Mouse (Mus musculus) embryonic facial prominence, embryonic 14.5 days (tissue): ENCODE data around the gene Arhgef17. TPM values are rescaled to one million over a fixed set of nuclear protein-coding genes. Genes with fewer than 3 reads are reported as not detected.

ENCODE experiments used
- ATAC-seq: fragments of 200-750 bp; cut with Nextera tagmentation; 2 replicates; pipeline ENCODE4 v1.8.0; 2017; ENCODE audit warnings: low read depth, moderate number of reproducible peaks, moderate TSS enrichment
- DNase-seq: peaks from one replicate; pipeline ENCODE4 v3.0.0-alpha.2; 2015; ENCODE audit warnings: low spot score
- H3K27ac ChIP-seq: fragments of 300-500 bp; sonication (generic); replicated peaks from 2 replicates; pipeline ENCODE4 v1.5.1; 2014; ENCODE audit warnings: low read depth, mild to moderate bottlenecking, low read length, moderate library complexity
- H3K27me3 ChIP-seq: fragments of 300-500 bp; sonication (generic); replicated peaks from 2 replicates; pipeline ENCODE4 v1.6.1; 2014; ENCODE audit warnings: low read length; ENCODE audit not compliant: control insufficient read depth, insufficient read depth
- H3K36me3 ChIP-seq: fragments of 300-500 bp; sonication (generic); 2 replicates; pipeline ENCODE4 v1.6.1; 2014; ENCODE audit warnings: low read length, mixed read lengths; ENCODE audit not compliant: control insufficient read depth, insufficient read depth
- H3K4me1 ChIP-seq: fragments of 300-500 bp; sonication (generic); 2 replicates; pipeline ENCODE4 v1.6.1; 2014; ENCODE audit warnings: antibody characterized with exemption, low read length; ENCODE audit not compliant: control insufficient read depth, insufficient read depth
- H3K4me2 ChIP-seq: fragments of 300-500 bp; sonication (generic); 2 replicates; pipeline ENCODE4 v1.6.1; 2014; ENCODE audit warnings: low read depth, mild to moderate bottlenecking, low read length, moderate library complexity, mixed read lengths
- H3K4me3 ChIP-seq: fragments of 300-500 bp; sonication (generic); 2 replicates; pipeline ENCODE4 v1.5.1; 2014; ENCODE audit warnings: low read depth, mild to moderate bottlenecking, low read length
- H3K9ac ChIP-seq: fragments of 300-500 bp; sonication (generic); 2 replicates; pipeline ENCODE4 v1.6.1; 2014; ENCODE audit warnings: low read depth, mild to moderate bottlenecking, low read length, moderate library complexity, mixed read lengths
- H3K9me3 ChIP-seq: fragments of 300-500 bp; sonication (generic); 2 replicates; pipeline ENCODE4 v1.6.1; 2016; ENCODE audit warnings: low read length; ENCODE audit not compliant: control insufficient read depth
- WGBS: fragments of 180-500 bp; shearing (Covaris S2); extraction: QIAGEN DNeasy Blood & Tissue Kit; methylation state at CpG from one replicate; pipeline ENCODE4 v1.1.7; 2014; 5-methylcytosine and 5-hydroxymethylcytosine counted together
- polyA plus RNA-seq: library from polyadenylated mRNA; unstranded; fragments of >200 nt; fragmentation: Nextera tagmentation; extraction: Ambion mirVana; gene quantifications from 2 replicates; pipeline ENCODE4 v1.2.1, GENCODE M21; 2014

The Arhgef17 gene
- polyA plus RNA-seq, 1 experiment from 2014 or later = 16.8 TPM

- H3K9me3 ChIP-seq = no peaks in the 10 kb centered on the region
- peak overlapping the region; percentile 92 for H3K4me2 ChIP-seq
- WGBS = 8% methylated on average over 10 of the region's 10 CpGs
- peak overlapping the region; percentile 50; the same call in 1 of the 2 replicates for H3K9ac ChIP-seq
- no peak overlapping the region for H3K27ac ChIP-seq
- H3K27me3 ChIP-seq = no peaks in the 10 kb centered on the region
- peaks cover 69% of the 10 kb centered on the region for H3K4me1 ChIP-seq
- no peak for ATAC-seq
- DNase-seq = peak; percentile 45
- H3K36me3 ChIP-seq = peaks cover 36% of the 10 kb centered on the region
- H3K4me3 ChIP-seq = peak overlapping the region; percentile 67
These were observed 7.0 kb downstream of the Arhgef17 start for GRCm38 (mm10) chr7:100924674-100925445.

GRCm38 (mm10) chr7:100924200-100924599 is 7.7 kb downstream of the Arhgef17 start:
- Histone ChIP-seq H3K9ac (0 out of 2 replicates have a peak overlapping the region, but pooled peaks have one; percentile 50), H3K4me2 (peak overlapping the region; percentile 92), H3K36me3 (peaks cover 36% of the 10 kb centered on the region), H3K4me1 (peaks cover 69% of the 10 kb centered on the region), H3K4me3 (peak overlapping the region; percentile 67; the same call in 1 of the 2 replicates), H3K27ac (no peak overlapping the region), H3K9me3 (no peaks in the 10 kb centered on the region), H3K27me3 (no peaks in the 10 kb centered on the region)
- no peak for ATAC-seq
- 80% methylated on average over 5 of the region's 5 CpGs for WGBS
- DNase-seq = no peak

- WGBS = 77% methylated on average over 4 of the region's 4 CpGs
- Histone ChIP-seq H3K36me3 (peaks cover 28% of the 10 kb centered on the region), H3K9ac (peak overlapping the region; percentile 26; the same call in 1 of the 2 replicates), H3K27me3 (no peaks in the 10 kb centered on the region), H3K4me3 (no peak overlapping the region), H3K27ac (no peak overlapping the region), H3K4me2 (no peak overlapping the region), H3K4me1 (peaks cover 70% of the 10 kb centered on the region), H3K9me3 (no peaks in the 10 kb centered on the region)
- DNase-seq = no peak
- ATAC-seq = no peak
These were observed 9.0 kb downstream of the Arhgef17 start for GRCm38 (mm10) chr7:100922907-100923306.

GRCm38 (mm10) chr7:100921289-100921688 is 10.6 kb downstream of the Arhgef17 start:
- Histone ChIP-seq H3K36me3 (peaks cover 37% of the 10 kb centered on the region), H3K4me1 (peaks cover 67% of the 10 kb centered on the region), H3K4me3 (no peak overlapping the region), H3K27me3 (no peaks in the 10 kb centered on the region), H3K27ac (no peak overlapping the region), H3K4me2 (no peak overlapping the region), H3K9me3 (no peaks in the 10 kb centered on the region), H3K9ac (no peak overlapping the region)
- no peak for ATAC-seq
- no peak for DNase-seq
- WGBS = 87% methylated on average over 5 of the region's 5 CpGs

DNA sequence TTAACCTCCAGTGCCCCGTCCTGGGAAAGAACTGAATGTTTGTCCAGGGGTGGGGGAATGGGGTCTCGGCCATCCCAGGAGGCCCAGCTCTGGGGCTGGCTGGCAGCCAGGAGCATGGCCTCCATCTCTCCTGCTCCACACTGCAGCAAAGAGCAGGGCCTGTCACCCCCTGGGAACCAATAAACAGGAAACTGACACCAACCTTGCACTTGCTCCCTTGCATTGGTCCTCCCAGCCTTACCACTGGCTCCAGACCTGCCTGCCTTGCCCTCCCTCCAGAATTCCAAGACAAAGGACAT is 12.1 kb downstream of the Arhgef17 start:
- WGBS = 7% methylated on average over 2 of the region's 2 CpGs
- peak; percentile 51 for DNase-seq
- Histone ChIP-seq H3K27me3 (no peaks in the 10 kb centered on the region), H3K9me3 (no peaks in the 10 kb centered on the region), H3K27ac (peak overlapping the region; percentile 50; the same call in 1 of the 2 replicates), H3K4me2 (no peak overlapping the region), H3K9ac (0 out of 2 replicates have a peak overlapping the region, but pooled peaks have one; percentile 14), H3K4me1 (peaks cover 52% of the 10 kb centered on the region), H3K4me3 (no peak overlapping the region), H3K36me3 (peaks cover 38% of the 10 kb centered on the region)
- peak; percentile 24 for ATAC-seq

DNA sequence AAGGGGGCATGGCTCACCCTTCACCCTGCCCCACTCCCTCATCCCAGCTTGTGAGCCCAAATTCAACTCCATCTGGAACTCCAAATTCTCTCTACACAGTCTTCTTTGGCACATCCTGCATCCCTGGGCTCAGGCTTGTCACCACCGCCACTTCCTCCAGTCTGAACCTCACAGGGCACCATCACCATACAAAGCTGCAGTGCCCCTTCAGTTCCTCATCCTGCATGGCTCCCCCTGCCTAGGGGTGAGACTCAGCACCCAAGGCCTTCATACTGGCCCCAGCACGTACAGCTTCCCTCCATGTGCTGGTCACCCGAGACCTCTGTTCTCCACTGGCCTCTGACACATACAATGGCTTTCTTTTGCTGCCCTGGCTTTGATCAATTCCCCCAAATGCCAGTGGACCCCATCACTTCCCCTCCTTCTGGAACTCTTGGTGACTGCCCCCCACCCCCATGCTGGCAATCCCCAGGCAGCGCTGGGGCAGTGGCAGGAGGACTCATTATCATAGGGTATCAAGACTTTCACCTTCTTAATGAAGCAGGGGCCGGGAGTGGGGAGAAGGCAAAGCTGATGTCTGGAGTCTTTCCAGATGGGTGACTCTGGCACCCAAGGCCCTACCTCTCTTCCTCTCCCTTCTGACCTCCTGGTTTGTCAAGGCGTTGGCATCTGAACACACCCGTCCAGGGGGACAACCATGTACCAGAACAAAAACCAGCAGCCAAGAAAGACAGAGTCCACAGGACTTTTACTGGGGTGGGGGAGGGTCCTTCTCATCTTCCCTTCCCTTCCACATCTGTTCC is 12.7 kb downstream of the Arhgef17 start:
- H3K4me2 ChIP-seq = no peak overlapping the region
- no peak for DNase-seq
- H3K27me3 ChIP-seq = no peaks in the 10 kb centered on the region
- peaks cover 37% of the 10 kb centered on the region for H3K36me3 ChIP-seq
- no peaks in the 10 kb centered on the region for H3K9me3 ChIP-seq
- H3K4me1 ChIP-seq = peaks cover 46% of the 10 kb centered on the region
- peak overlapping the region; percentile 65; the same call in 1 of the 2 replicates for H3K27ac ChIP-seq
- H3K4me3 ChIP-seq = no peak overlapping the region
- ATAC-seq = no peak; the same call in 1 of the 2 replicates
- WGBS = 40% methylated on average over 7 of the region's 7 CpGs
- H3K9ac ChIP-seq = 0 out of 2 replicates have a peak overlapping the region, but pooled peaks have one; percentile 14

GRCm38 (mm10) chr7:100918176-100918575 is 13.7 kb downstream of the Arhgef17 start:
- 31% methylated on average over 9 of the region's 9 CpGs for WGBS
- ATAC-seq (no peak), DNase-seq (peak; percentile 65)
- peaks cover 33% of the 10 kb centered on the region for H3K36me3 ChIP-seq
- H3K4me2 ChIP-seq = peak overlapping the region; percentile 32; the same call in 1 of the 2 replicates
- H3K4me1 ChIP-seq = peaks cover 39% of the 10 kb centered on the region
- no peak overlapping the region for H3K4me3 ChIP-seq
- H3K27me3 ChIP-seq = no peaks in the 10 kb centered on the region
- peak overlapping the region; percentile 41 for H3K9ac ChIP-seq
- no peaks in the 10 kb centered on the region for H3K9me3 ChIP-seq
- H3K27ac ChIP-seq = peak overlapping the region; percentile 65

DNA sequence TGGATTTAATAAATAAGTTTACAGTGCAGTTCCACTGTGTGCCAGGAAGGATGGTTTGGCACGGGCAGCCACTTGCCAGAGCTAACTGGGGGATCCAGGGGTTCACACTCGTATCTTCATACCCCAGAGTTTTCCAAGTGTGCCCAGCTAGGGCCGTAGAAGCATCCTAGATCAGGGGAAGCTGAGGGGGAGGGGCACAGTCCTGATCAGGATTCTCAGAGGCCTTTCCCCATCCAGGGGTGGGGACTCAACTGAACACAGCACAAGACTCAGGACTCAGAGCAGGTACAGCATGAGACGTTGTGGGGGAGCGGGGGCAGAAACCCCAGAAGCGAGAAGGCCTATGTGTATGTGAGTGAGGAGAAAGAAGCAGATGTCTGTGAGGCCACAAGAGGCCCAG is 14.2 kb downstream of the Arhgef17 start:
- ATAC-seq (no peak), DNase-seq (no peak)
- H3K4me1 ChIP-seq = peaks cover 39% of the 10 kb centered on the region
- H3K27ac ChIP-seq = peak overlapping the region; percentile 65
- H3K27me3 ChIP-seq = no peaks in the 10 kb centered on the region
- H3K9ac ChIP-seq = peak overlapping the region; percentile 41
- no peaks in the 10 kb centered on the region for H3K9me3 ChIP-seq
- 44% methylated on average over 6 of the region's 6 CpGs for WGBS
- no peak overlapping the region for H3K4me3 ChIP-seq
- H3K36me3 ChIP-seq = peaks cover 29% of the 10 kb centered on the region
- peak overlapping the region; percentile 32; the same call in 1 of the 2 replicates for H3K4me2 ChIP-seq
